Comparison of ENCODE assay signal across 8 mouse cellular contexts in genomic region chr1:30778374-30779005, GRCm38 (mm10).
DNase-seq lines count a peak whose midpoint lies in the region; ATAC-seq lines count a peak whose summit lies in the region.

No protein-coding gene starts in this region.

- H3K9ac ChIP-seq in heart, embryonic 11.5 days (ENCODE audit: low read depth, low read length), result peak overlapping the region; percentile 47; the same call in 1 of the 2 replicates
- H3K9ac ChIP-seq in intestine, embryonic 15.5 days, result no peak overlapping the region
- H3K9ac ChIP-seq in stomach, embryonic 16.5 days (ENCODE audit: low read length), result peak overlapping the region; percentile 43; the same call in 1 of the 2 replicates

- no peaks in the 10 kb centered on the region for H3K36me3 ChIP-seq in heart, embryonic 11.5 days (ENCODE audit: control insufficient read depth, insufficient read depth, low read length)
- no peaks in the 10 kb centered on the region for H3K36me3 ChIP-seq in forebrain, embryonic 10.5 days (replicated peaks)
- no peaks in the 10 kb centered on the region for H3K36me3 ChIP-seq in intestine, embryonic 15.5 days
- H3K36me3 ChIP-seq in stomach, embryonic 16.5 days (ENCODE audit: control insufficient read depth, insufficient read depth, low read length), result no peaks in the 10 kb centered on the region

- DNase-seq in heart, adult 8-10 months (ENCODE audit: low spot score), result no peak
- DNase-seq in MN1 (ENCODE audit: low spot score), result peak; percentile 69
- peak; percentile 17 for DNase-seq in forebrain, embryonic 10.5 days (ENCODE audit: extremely low spot score, low spot score)
- no peak for DNase-seq in gastrocnemius, postnatal 25 days

- no peaks in the 10 kb centered on the region for H3K9me3 ChIP-seq in heart, embryonic 11.5 days (replicated peaks; ENCODE audit: control insufficient read depth, low read length)
- no peaks in the 10 kb centered on the region for H3K9me3 ChIP-seq in forebrain, embryonic 10.5 days
- H3K9me3 ChIP-seq in intestine, embryonic 15.5 days, result no peaks in the 10 kb centered on the region
- H3K9me3 ChIP-seq in stomach, embryonic 16.5 days (replicated peaks; ENCODE audit: control insufficient read depth, low read length), result no peaks in the 10 kb centered on the region

- no peaks in the 10 kb centered on the region; the same call in 1 of the 2 replicates for H3K27me3 ChIP-seq in heart, embryonic 11.5 days (ENCODE audit: control insufficient read depth, insufficient read depth, low read length)
- no peaks in the 10 kb centered on the region for H3K27me3 ChIP-seq in forebrain, embryonic 10.5 days (ENCODE audit: poor library complexity, severe bottlenecking)
- H3K27me3 ChIP-seq in intestine, embryonic 15.5 days (replicated peaks), result no peaks in the 10 kb centered on the region
- H3K27me3 ChIP-seq in stomach, embryonic 16.5 days (ENCODE audit: control insufficient read depth, insufficient read depth, low read length), result no peaks in the 10 kb centered on the region

- no peak overlapping the region for H3K4me3 ChIP-seq in heart, embryonic 11.5 days (ENCODE audit: low read depth, low read length)
- no peak overlapping the region for H3K4me3 ChIP-seq in forebrain, embryonic 10.5 days
- H3K4me3 ChIP-seq in intestine, embryonic 15.5 days (replicated peaks), result no peak overlapping the region
- no peak overlapping the region for H3K4me3 ChIP-seq in stomach, embryonic 16.5 days (replicated peaks; ENCODE audit: low read length)

- ATAC-seq in heart, embryonic 11.5 days (replicated peaks; ENCODE audit: insufficient number of reproducible peaks, low FRiP score, low TSS enrichment), result no peak
- peak; percentile 52 for ATAC-seq in intestine, embryonic 15.5 days
- peak; percentile 47; the same call in 1 of the 2 replicates for ATAC-seq in megakaryocyte, adult 5-6 weeks (ENCODE audit: poor library complexity, severe bottlenecking)
- ATAC-seq in stomach, embryonic 16.5 days (ENCODE audit: insufficient read depth, low FRiP score), result no peak

- no peak overlapping the region for H3K27ac ChIP-seq in heart, embryonic 11.5 days (ENCODE audit: low read depth, low read length)
- no peak overlapping the region for H3K27ac ChIP-seq in forebrain, embryonic 10.5 days
- no peak overlapping the region for H3K27ac ChIP-seq in intestine, embryonic 15.5 days
- no peak overlapping the region for H3K27ac ChIP-seq in stomach, embryonic 16.5 days (ENCODE audit: low read length)

- H3K4me2 ChIP-seq in heart, embryonic 11.5 days, result no peak overlapping the region
- H3K4me2 ChIP-seq in intestine, embryonic 15.5 days (replicated peaks), result no peak overlapping the region
- H3K4me2 ChIP-seq in stomach, embryonic 16.5 days (ENCODE audit: low read depth, low read length), result 0 out of 2 replicates have a peak overlapping the region, but pooled peaks have one; percentile 16

- H3K4me1 ChIP-seq in heart, embryonic 11.5 days (ENCODE audit: control insufficient read depth, insufficient read depth, low read length), result no peaks in the 10 kb centered on the region
- H3K4me1 ChIP-seq in forebrain, embryonic 10.5 days, result no peaks in the 10 kb centered on the region
- H3K4me1 ChIP-seq in intestine, embryonic 15.5 days (replicated peaks), result no peaks in the 10 kb centered on the region
- peaks cover 3% of the 10 kb centered on the region; the same call in 1 of the 2 replicates for H3K4me1 ChIP-seq in stomach, embryonic 16.5 days (ENCODE audit: control insufficient read depth, insufficient read depth, low read length)

- 19% methylated on average over 14 of the region's 14 CpGs for WGBS in heart, embryonic 11.5 days (ENCODE audit: insufficient replicate concordance)
- 26% methylated on average over 14 of the region's 14 CpGs for WGBS in forebrain, embryonic 10.5 days
- 17% methylated on average over 14 of the region's 14 CpGs for WGBS in intestine, embryonic 15.5 days
- 15% methylated on average over 14 of the region's 14 CpGs for WGBS in stomach, embryonic 16.5 days

Comparison
In these comparisons a context has a peak if more than half of its experiments do, and no peak if none do; other contexts are left out.
1. ATAC-seq: peak in intestine, embryonic 15.5 days (single experiment) and megakaryocyte, adult 5-6 weeks (single experiment); none in heart, embryonic 11.5 days (single experiment) and stomach, embryonic 16.5 days (single experiment).
2. DNase-seq: peak in MN1 (single experiment) and forebrain, embryonic 10.5 days (single experiment); none in heart, adult 8-10 months (single experiment) and gastrocnemius, postnatal 25 days (single experiment).